Mouse (Mus musculus) liver, embryonic 14.5 days (tissue): ENCODE measurements around the gene Pcbp2.

Experiments
- CTCF ChIP-seq: IDR thresholded peaks from 2 replicates; pipeline ENCODE4 v1.5.1; 2016; ENCODE audit warnings: antibody characterized with exemption, low read depth, control low read depth
- EP300 ChIP-seq: IDR thresholded peaks from 2 replicates; pipeline ENCODE4 v1.6.1; 2016; ENCODE audit warnings: antibody characterized with exemption, low read depth

GRCm38 (mm10) chr15:102432046-102432445 lies 38.3 kb upstream of the Pcbp2 start:
- TF ChIP-seq CTCF (no peak), EP300 (no peak)
